Mouse (Mus musculus): ENCODE data around the gene Aknad1. TPM values are rescaled to one million over a fixed set of nuclear protein-coding genes. Genes with fewer than 3 reads are reported as not detected.

The Aknad1 gene
- polyA plus RNA-seq (2015; fragmentation: Nextera tagmentation; extraction: Ambion mirVana) = not detected in 2 replicates

DNA sequence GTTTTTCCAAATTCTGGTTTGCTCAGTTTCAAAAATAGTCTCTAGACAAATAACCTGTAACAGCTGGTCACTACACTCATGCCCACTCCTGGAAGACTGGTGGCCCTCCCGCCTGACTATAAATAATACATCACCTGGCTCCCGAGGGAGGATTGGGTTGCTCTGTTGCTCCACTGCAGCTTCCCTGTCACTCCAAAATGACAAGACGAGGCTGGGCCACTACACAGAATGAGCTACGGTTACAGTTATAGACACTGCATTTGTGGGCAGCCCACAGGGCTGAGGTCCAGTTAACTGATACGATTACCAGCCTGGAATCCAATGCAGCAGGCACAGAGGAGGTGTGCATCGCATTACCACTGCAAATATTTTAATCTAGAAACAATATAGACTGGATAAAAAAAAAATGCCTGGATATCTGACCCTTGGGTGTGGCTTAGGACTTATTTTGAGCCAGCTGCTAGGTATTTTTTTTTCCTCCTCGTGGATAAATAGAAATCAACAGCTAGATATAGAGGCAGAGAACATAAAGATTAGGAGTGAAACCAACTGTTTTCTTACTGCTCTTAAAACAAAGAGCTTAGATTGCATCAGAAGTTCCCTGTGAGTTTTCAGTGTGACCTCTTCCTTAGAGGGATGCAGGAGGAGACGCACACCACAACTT lies at the start of gene Aknad1:
Gene Aknad1, plus strand, starts transcription at position 614 of the 664 bp plus-strand sequence.

GRCm38 (mm10) chr3:108722036-108722872 lies 17.2 kb upstream of the Aknad1 start, which contains the start of gene Gpsm2:
Gpsm2 (minus strand) TSS chr3:108722309.

Other genes starting within 250 kb of the Aknad1 start
- 1.1 and 1.8 TPM in 2 replicates for gene 1700013F07Rik, start 205.5 kb upstream of the Aknad1 start, polyA plus RNA-seq (2015; fragmentation: Nextera tagmentation; extraction: Ambion mirVana)
- gene 5330417C22Rik, start 203.1 kb upstream of the Aknad1 start, polyA plus RNA-seq (2015; fragmentation: Nextera tagmentation; extraction: Ambion mirVana) = 21.6 TPM in 2 replicates
- 33.4 and 36.0 TPM in 2 replicates for gene Tmem167b, start 177.2 kb upstream of the Aknad1 start, polyA plus RNA-seq (2015; fragmentation: Nextera tagmentation; extraction: Ambion mirVana)
- 36.2 and 41.1 TPM in 2 replicates for gene Taf13, start 168.0 kb upstream of the Aknad1 start, polyA plus RNA-seq (2015; fragmentation: Nextera tagmentation; extraction: Ambion mirVana)
- 61.6 and 66.7 TPM in 2 replicates for gene Wdr47, start 148.4 kb upstream of the Aknad1 start, polyA plus RNA-seq (2015; fragmentation: Nextera tagmentation; extraction: Ambion mirVana)
- gene Clcc1, start 85.7 kb upstream of the Aknad1 start, polyA plus RNA-seq (2015; fragmentation: Nextera tagmentation; extraction: Ambion mirVana) = 39.7 and 44.1 TPM in 2 replicates
- 16.1 and 18.6 TPM in 2 replicates for gene Gpsm2, start 17.3 kb upstream of the Aknad1 start, polyA plus RNA-seq (2015; fragmentation: Nextera tagmentation; extraction: Ambion mirVana)
- gene Stxbp3, start 100.9 kb downstream of the Aknad1 start, polyA plus RNA-seq (2015; fragmentation: Nextera tagmentation; extraction: Ambion mirVana) = 13.9 and 16.9 TPM in 2 replicates
- gene Fndc7, start 150.3 kb downstream of the Aknad1 start, polyA plus RNA-seq (2015; fragmentation: Nextera tagmentation; extraction: Ambion mirVana) = not detected in 2 replicates
- 41.8 and 42.1 TPM in 2 replicates for gene Prpf38b, start 172.1 kb downstream of the Aknad1 start, polyA plus RNA-seq (2015; fragmentation: Nextera tagmentation; extraction: Ambion mirVana)
- gene Henmt1, start 200.2 kb downstream of the Aknad1 start, polyA plus RNA-seq (2015; fragmentation: Nextera tagmentation; extraction: Ambion mirVana) = 2.5 and 4.0 TPM in 2 replicates
- 1.5 and 1.7 TPM in 2 replicates for gene Gm9857, start 200.8 kb downstream of the Aknad1 start, polyA plus RNA-seq (2015; fragmentation: Nextera tagmentation; extraction: Ambion mirVana)